Mouse (Mus musculus) gastrocnemius, postnatal 4 days (tissue): ENCODE data around the gene Mrpl4. TPM values are rescaled to one million over a fixed set of nuclear protein-coding genes. Genes with fewer than 3 reads are reported as not detected.
"Not testable (repeated sequence)": the region's sequence is repeated elsewhere in the genome, so short reads cannot be mapped to it uniquely, and the experiment has no call there.

Experiments
- DNase-seq, 2 experiments: peaks; one replicate each; pipeline ENCODE4 v3.0.0; 2021 to 2022; ENCODE audit warnings: low spot score in 2 of 2, mixed read lengths in 2 of 2
- total RNA-seq, 2 experiments: library from RNA; stranded (reverse); gene quantifications; 2 replicates each; pipeline ENCODE4 v1.2.3; 2021

Gene Mrpl4
- total RNA-seq, 2 experiments from 2014 or later: 42.7 to 49.2 TPM

GRCm38 (mm10) chr9:20982171-20982570 is 20.4 kb upstream of the Mrpl4 start:
- no peak for DNase-seq

GRCm38 (mm10) chr9:20983169-20983568 is 19.4 kb upstream of the Mrpl4 start:
- no peak for DNase-seq

GRCm38 (mm10) chr9:20986952-20987686 is 15.4 kb upstream of the Mrpl4 start:
- peak; percentile 42 to 75 for DNase-seq

GRCm38 (mm10) chr9:20987953-20988352 is 14.6 kb upstream of the Mrpl4 start:
- DNase-seq: no peak

- peak in 1 of 2 experiments; percentile 57 for DNase-seq
Observed at GRCm38 (mm10) chr9:20990861-20991260, 11.7 kb upstream of the Mrpl4 start.

- no peak for DNase-seq
Observed at GRCm38 (mm10) chr9:20991587-20991986, 11.0 kb upstream of the Mrpl4 start.

GRCm38 (mm10) chr9:20993165-20993898 is 9.2 kb upstream of the Mrpl4 start:
- peak in 1 of 2 experiments; percentile 50 for DNase-seq

- DNase-seq: no peak
Observed at GRCm38 (mm10) chr9:20995069-20995468, 7.5 kb upstream of the Mrpl4 start.

- no peak for DNase-seq
Observed at GRCm38 (mm10) chr9:20997065-20997464, 5.5 kb upstream of the Mrpl4 start.

- DNase-seq: not testable (repeated sequence)
Observed at GRCm38 (mm10) chr9:20998337-20998736, 4.2 kb upstream of the Mrpl4 start.

GRCm38 (mm10) chr9:21000811-21001210 is 1.7 kb upstream of the Mrpl4 start:
- DNase-seq: no peak

GRCm38 (mm10) chr9:21001651-21002200 is 812 bp upstream of the Mrpl4 start:
- DNase-seq: no peak

- DNase-seq: no peak
Observed at GRCm38 (mm10) chr9:21002270-21002626, 290 bp upstream of the Mrpl4 start.

- no peak for DNase-seq
Observed at GRCm38 (mm10) chr9:21007313-21007952, 4.9 kb downstream of the Mrpl4 start.

GRCm38 (mm10) chr9:21008007-21008406 is 5.5 kb downstream of the Mrpl4 start:
- no peak for DNase-seq

GRCm38 (mm10) chr9:21010362-21010761 is 7.8 kb downstream of the Mrpl4 start:
- no peak for DNase-seq

- DNase-seq: not testable (repeated sequence)
Observed at GRCm38 (mm10) chr9:21010939-21011541, 8.5 kb downstream of the Mrpl4 start.

GRCm38 (mm10) chr9:21011846-21012312 is 9.3 kb downstream of the Mrpl4 start:
- DNase-seq: no peak

- no peak for DNase-seq
Observed at GRCm38 (mm10) chr9:21012368-21012767, 9.8 kb downstream of the Mrpl4 start.

- DNase-seq: peak in 1 of 2 experiments; percentile 61
Observed at GRCm38 (mm10) chr9:21014691-21015570, 12.4 kb downstream of the Mrpl4 start.
